Mouse (Mus musculus) cerebellum, adult 2 months (tissue): Measurements from ENCODE around the gene Sptssb. TPM values are rescaled to one million over a fixed set of nuclear protein-coding genes. Genes with fewer than 3 reads are reported as not detected.
A peak's percentile ranks its signal among the peaks of the same experiment; 100 is the strongest.

Experiments used
- DNase-seq, 2 experiments: peaks; one replicate each; pipeline ENCODE4 v3.0.0; 2021
- H3K27ac ChIP-seq: fragments of 200-500 bp; 2 replicates; pipeline ENCODE4 v1.5.1; 2012; ENCODE audit warnings: low read length, control low read depth, inconsistent platforms; ENCODE audit not compliant: insufficient read depth
- H3K27me3 ChIP-seq: fragments of 200-500 bp; 2 replicates; pipeline ENCODE4 v1.6.1; 2012; ENCODE audit warnings: inconsistent platforms, mild to moderate bottlenecking, low read length, moderate library complexity; ENCODE audit not compliant: control insufficient read depth, insufficient read depth
- H3K4me1 ChIP-seq: fragments of 200-500 bp; 2 replicates; pipeline ENCODE4 v1.6.1; 2011; ENCODE audit warnings: low read length; ENCODE audit not compliant: control insufficient read depth, insufficient read depth
- H3K4me3 ChIP-seq: fragments of 200-500 bp; replicated peaks from 2 replicates; pipeline ENCODE3; 2011; ENCODE audit warnings: mild to moderate bottlenecking, low read depth, low read length, control low read depth; ENCODE audit not compliant: insufficient read depth
- CTCF ChIP-seq: fragments of 200-500 bp; IDR thresholded peaks from 2 replicates; pipeline ENCODE4 v1.5.1; 2011; ENCODE audit warnings: low read depth, mild to moderate bottlenecking, control low read depth, low read length, moderate library complexity, borderline replicate concordance; ENCODE audit not compliant: insufficient read depth
- POLR2A ChIP-seq: fragments of 200-500 bp; IDR thresholded peaks from 2 replicates; pipeline ENCODE4 v1.6.1; 2011; ENCODE audit warnings: low read length, control low read depth, borderline replicate concordance; ENCODE audit not compliant: insufficient read depth
- WGBS: fragments of 180-500 bp; shearing (Covaris S2); methylation state at CpG from one replicate; pipeline ENCODE4 v1.1.7; 2018; 5-methylcytosine and 5-hydroxymethylcytosine counted together
- polyA plus RNA-seq: library from polyadenylated mRNA; depleted of rRNA; stranded (reverse); fragments of >200 nt; gene quantifications from 2 replicates; pipeline ENCODE4 v1.2.3, GENCODE M21; 2012; rRNA removed

The Sptssb gene
- polyA plus RNA-seq, 1 experiment, result 31.7 TPM

- H3K27ac ChIP-seq, result no peak overlapping the region
- H3K4me3 ChIP-seq, result no peak overlapping the region
- DNase-seq, result no peak
- WGBS, result 100% methylated on average over 1 of the region's 1 CpGs
- no peaks in the 10 kb centered on the region for H3K27me3 ChIP-seq
- TF ChIP-seq POLR2A, result no peak
- no peak for TF ChIP-seq CTCF
- peaks cover 3% of the 10 kb centered on the region; the same call in 1 of the 2 replicates for H3K4me1 ChIP-seq
These were observed 56.6 kb downstream of the Sptssb start for GRCm38 (mm10) chr3:69803137-69803536.

GRCm38 (mm10) chr3:69800829-69801384, 58.8 kb downstream of the Sptssb start:
- no peak overlapping the region for H3K4me3 ChIP-seq
- 53% methylated on average over 7 of the region's 7 CpGs for WGBS
- no peaks in the 10 kb centered on the region for H3K27me3 ChIP-seq
- H3K27ac ChIP-seq, result no peak overlapping the region
- TF ChIP-seq POLR2A (no peak), CTCF (no peak)
- H3K4me1 ChIP-seq, result peaks cover 11% of the 10 kb centered on the region; the same call in 1 of the 2 replicates
- no peak for DNase-seq

- Histone ChIP-seq H3K4me3 (no peak overlapping the region), H3K27me3 (no peaks in the 10 kb centered on the region), H3K27ac (no peak overlapping the region), H3K4me1 (peaks cover 11% of the 10 kb centered on the region; the same call in 1 of the 2 replicates)
- TF ChIP-seq POLR2A, result no peak
- no peak for TF ChIP-seq CTCF
- no peak for DNase-seq
- 93% methylated on average over 1 of the region's 1 CpGs for WGBS
These were observed 60.6 kb downstream of the Sptssb start for GRCm38 (mm10) chr3:69799096-69799495.

GRCm38 (mm10) chr3:69797969-69798368, 61.8 kb downstream of the Sptssb start:
- Histone ChIP-seq H3K27me3 (no peaks in the 10 kb centered on the region), H3K4me1 (peaks cover 11% of the 10 kb centered on the region; the same call in 1 of the 2 replicates), H3K4me3 (no peak overlapping the region), H3K27ac (peak overlapping the region; percentile 51; the same call in 1 of the 2 replicates)
- TF ChIP-seq CTCF (no peak), POLR2A (no peak)
- no peak for DNase-seq
- WGBS, result 14% methylated on average over 2 of the region's 2 CpGs

- Histone ChIP-seq H3K27ac (peak overlapping the region; percentile 51; the same call in 1 of the 2 replicates), H3K4me3 (no peak overlapping the region), H3K4me1 (peaks cover 11% of the 10 kb centered on the region; the same call in 1 of the 2 replicates), H3K27me3 (no peaks in the 10 kb centered on the region)
- TF ChIP-seq CTCF (no peak), POLR2A (no peak)
- WGBS, result 13% methylated on average over 4 of the region's 4 CpGs
- DNase-seq, result peak; percentile 85 to 92
These were observed 62.2 kb downstream of the Sptssb start for GRCm38 (mm10) chr3:69797533-69797932.

GRCm38 (mm10) chr3:69792823-69793417, 66.8 kb downstream of the Sptssb start:
- no peak for TF ChIP-seq CTCF
- TF ChIP-seq POLR2A, result no peak
- Histone ChIP-seq H3K27me3 (no peaks in the 10 kb centered on the region; the same call in 1 of the 2 replicates), H3K4me3 (no peak overlapping the region), H3K4me1 (peaks cover 7% of the 10 kb centered on the region; the same call in 1 of the 2 replicates), H3K27ac (no peak overlapping the region)
- WGBS, result 72% methylated on average over 3 of the region's 3 CpGs
- no peak for DNase-seq

- TF ChIP-seq CTCF, result no peak
- no peak for TF ChIP-seq POLR2A
- H3K4me1 ChIP-seq, result no peaks in the 10 kb centered on the region
- WGBS, result 79% methylated on average over 4 of the region's 4 CpGs
- no peaks in the 10 kb centered on the region for H3K27me3 ChIP-seq
- DNase-seq, result no peak
- no peak overlapping the region for H3K4me3 ChIP-seq
- no peak overlapping the region for H3K27ac ChIP-seq
These were observed 80.4 kb downstream of the Sptssb start for GRCm38 (mm10) chr3:69779246-69779796.

GRCm38 (mm10) chr3:69773356-69773755, 86.4 kb downstream of the Sptssb start:
- no peak overlapping the region for H3K27ac ChIP-seq
- H3K27me3 ChIP-seq, result no peaks in the 10 kb centered on the region
- no peaks in the 10 kb centered on the region for H3K4me1 ChIP-seq
- TF ChIP-seq POLR2A (no peak), CTCF (no peak)
- DNase-seq, result no peak
- WGBS, result 92% methylated on average over 4 of the region's 4 CpGs
- no peak overlapping the region for H3K4me3 ChIP-seq

Other genes starting within 250 kb of the Sptssb start
- 27.3 and 31.5 TPM in 2 replicates for gene Nmd3, start 138.0 kb downstream of the Sptssb start, polyA plus RNA-seq
- gene Otol1, start 147.7 kb upstream of the Sptssb start, polyA plus RNA-seq, result not detected in 2 replicates